Mouse (Mus musculus): Measurements from ENCODE around the gene Serpina1c.
"Not testable (repeated sequence)": the region's sequence is repeated elsewhere in the genome, so short reads cannot be mapped to it uniquely, and the experiment has no call there.

Serpina1c gene

DNA sequence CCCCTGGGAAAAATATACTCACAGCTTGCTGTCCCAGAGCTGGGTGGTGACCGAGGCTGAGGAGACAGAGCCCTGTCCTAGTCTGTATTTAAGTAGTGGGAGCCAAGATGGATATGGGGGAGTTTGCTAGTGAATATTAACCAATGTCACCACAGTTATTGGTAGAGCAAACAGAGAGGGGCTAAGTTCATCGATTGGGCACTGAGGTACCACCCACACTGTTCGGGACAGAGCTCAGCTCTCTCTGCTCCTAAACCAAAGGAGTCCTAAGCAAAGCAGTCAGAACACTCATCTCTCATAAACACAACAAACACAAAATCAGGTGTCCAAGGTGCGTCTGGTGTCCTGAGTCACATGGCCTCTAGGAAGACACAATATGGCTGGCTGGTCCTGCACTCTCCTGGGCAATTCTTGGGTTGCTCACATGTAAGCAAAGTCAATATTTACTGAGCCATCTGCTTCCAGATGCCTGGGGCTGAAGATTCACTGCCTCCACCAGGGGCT is at the start of gene Serpina1c:
Serpina1c (minus strand) TSS at position 51 of the 504 bp plus-strand sequence.
- not testable (repeated sequence) for DNase-seq (ENCODE audit: low spot score in 2 of 2)

- DNase-seq (ENCODE audit: low spot score in 2 of 2) = not testable (repeated sequence)
These were observed 48.3 kb upstream of the Serpina1c start for GRCm38 (mm10) chr12:103952972-103953371.

- DNase-seq (ENCODE audit: low spot score in 2 of 2) = no peak
These were observed 41.6 kb upstream of the Serpina1c start for GRCm38 (mm10) chr12:103946243-103946642.

GRCm38 (mm10) chr12:103909181-103909580 is 4.5 kb upstream of the Serpina1c start:
- DNase-seq (ENCODE audit: low spot score in 2 of 2) = not testable (repeated sequence)

- DNase-seq (ENCODE audit: low spot score in 2 of 2) = not testable (repeated sequence)
These were observed 3.1 kb upstream of the Serpina1c start for GRCm38 (mm10) chr12:103907746-103908145.

DNA sequence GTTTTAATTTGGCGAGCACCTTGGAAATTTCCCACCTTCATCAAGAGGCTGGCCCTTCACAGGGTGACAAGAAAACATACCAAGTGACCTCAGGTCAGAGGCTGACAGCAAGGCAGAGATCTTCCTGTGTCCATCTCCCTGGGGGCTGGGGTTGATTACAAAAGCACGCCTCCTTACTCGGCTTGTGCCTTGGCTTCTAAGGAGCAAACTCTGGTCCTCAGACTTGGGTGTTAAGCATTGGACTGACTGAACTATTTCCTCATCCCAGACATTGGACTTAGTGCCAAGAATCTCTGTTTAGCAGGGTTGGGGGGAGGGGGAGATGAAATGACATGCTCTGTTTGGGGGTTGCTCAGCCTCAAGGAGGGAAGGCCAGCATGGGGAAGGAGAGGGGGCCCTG is 2.8 kb downstream of the Serpina1c start:
- not testable (repeated sequence) for DNase-seq (ENCODE audit: low spot score in 2 of 2)

DNA sequence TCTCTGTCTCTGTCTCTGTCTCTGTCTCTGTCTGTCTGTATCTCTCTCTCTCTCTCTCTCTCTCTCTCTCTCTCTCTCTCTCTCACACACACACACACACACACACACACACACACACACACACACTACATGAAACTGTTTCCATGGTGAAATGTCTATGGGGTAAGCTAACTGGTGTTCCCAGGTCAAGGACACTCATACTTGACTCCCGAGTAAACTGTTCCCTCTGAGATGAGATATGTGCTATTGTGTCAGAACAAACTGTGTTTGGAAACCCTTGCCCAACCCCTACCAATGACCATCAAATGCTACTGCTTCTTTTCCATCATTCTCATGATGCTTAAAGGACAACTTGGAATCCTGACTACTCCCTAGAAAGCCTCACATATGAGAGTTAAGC is 37.8 kb downstream of the Serpina1c start:
- DNase-seq (ENCODE audit: low spot score in 2 of 2) = not testable (repeated sequence)

GRCm38 (mm10) chr12:103863101-103863974 is 41.3 kb downstream of the Serpina1c start, which contains the start of gene Serpina1a:
Serpina1a (minus strand) TSS chr12:103863562.
- not testable (repeated sequence) for DNase-seq (ENCODE audit: low spot score in 2 of 2)

DNA sequence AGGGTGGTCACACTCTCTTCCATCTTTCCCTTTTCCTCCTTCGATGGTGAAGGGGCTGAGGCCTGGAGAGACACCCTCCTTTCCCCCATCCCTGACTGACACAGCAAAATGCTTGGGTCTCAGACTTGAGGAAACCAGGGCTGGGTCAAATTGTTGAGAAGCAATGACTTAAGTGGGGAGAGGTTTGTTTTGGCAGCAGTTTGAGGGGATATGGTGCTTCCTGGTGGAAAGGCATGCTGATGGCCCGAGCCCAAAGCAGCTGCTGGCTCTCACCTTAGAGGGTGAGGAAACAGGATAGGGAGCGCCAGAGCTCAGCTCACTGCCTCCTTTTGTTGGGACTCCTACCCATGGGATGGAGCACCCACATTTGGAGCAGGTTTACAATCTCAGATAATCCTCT is 43.7 kb downstream of the Serpina1c start:
- DNase-seq (ENCODE audit: low spot score in 2 of 2) = no peak

DNA sequence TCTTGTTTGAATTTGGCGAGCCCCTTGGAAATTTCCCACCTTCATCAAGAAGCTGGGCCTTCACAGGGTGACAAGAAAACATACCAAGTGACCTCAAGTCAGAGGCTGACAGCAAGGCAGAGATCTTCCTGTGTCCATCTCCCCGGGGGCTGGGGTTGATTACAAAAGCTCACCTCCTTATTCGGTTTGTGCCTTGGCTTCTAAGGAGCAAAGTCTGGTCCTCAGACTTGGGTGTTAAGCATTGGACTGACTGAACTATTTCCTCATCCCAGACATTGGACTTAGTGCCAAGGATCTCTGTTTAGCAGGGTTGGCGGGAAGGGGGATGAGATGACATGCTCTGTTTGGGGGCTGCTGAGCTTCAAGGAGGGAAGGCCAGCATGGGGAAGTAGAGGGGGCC is 44.1 kb downstream of the Serpina1c start:
- not testable (repeated sequence) for DNase-seq (ENCODE audit: low spot score in 2 of 2)

DNA sequence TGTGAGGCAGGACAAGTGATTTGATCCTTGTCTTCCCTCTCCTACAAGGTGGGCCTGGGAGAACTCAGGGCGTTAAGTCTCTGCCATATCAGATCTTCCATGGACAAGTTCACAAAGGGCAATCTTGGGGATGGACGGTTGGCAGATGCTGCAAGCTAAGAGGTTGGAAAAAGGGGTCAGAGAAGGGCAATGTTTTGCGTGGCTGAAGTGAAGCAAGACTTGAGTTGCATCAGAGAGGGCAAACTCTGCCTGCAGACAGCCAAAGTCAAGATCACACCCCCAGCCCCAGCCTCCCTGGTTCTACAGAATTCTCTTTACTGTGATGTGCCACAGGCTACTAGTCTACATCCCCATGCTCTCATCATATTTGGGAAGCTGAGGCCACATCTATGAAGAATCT is 45.1 kb downstream of the Serpina1c start:
- DNase-seq (ENCODE audit: low spot score in 2 of 2) = not testable (repeated sequence)

- not testable (repeated sequence) for DNase-seq (ENCODE audit: low spot score in 2 of 2)
These were observed 51.7 kb downstream of the Serpina1c start for GRCm38 (mm10) chr12:103853032-103853431.

Data from left cerebral cortex, adult 9 months (tissue).